In the genomic region with DNA sequence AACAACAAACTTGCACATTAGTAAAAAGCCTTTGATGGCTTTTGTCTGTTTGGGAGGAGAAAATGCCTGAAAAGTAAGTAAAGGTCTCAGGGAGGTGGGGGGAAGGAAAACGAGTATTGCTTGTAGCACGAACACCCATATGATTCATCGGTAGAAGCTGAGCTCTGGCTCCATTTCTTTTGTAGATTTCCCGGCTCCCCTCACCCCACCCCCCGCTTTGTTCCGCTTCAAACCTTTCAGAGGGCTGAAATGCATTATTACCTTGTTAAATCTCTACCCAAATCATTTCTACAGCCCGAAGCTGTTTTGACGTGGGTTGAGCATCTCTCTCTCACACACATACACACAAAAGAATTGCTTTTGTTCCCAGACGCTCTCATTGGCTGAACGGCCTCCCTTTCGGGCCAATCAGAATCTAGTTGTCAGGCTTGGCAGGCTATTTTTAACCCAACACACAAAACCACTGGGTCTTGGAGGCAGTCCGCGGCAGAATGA, we compare ENCODE assay signal across 8 mouse cellular contexts.
DNase-seq lines count a peak whose midpoint lies in the region; ATAC-seq and TF ChIP-seq lines count a peak whose summit lies in the region.

No protein-coding gene starts in this region.

- H3K9ac ChIP-seq in heart, embryonic 13.5 days, result peak overlapping the region; percentile 88
- peak overlapping the region; percentile 63 for H3K9ac ChIP-seq in kidney, postnatal 0 days (ENCODE audit: low read depth, low read length)
- H3K9ac ChIP-seq in liver, adult 2 months (ENCODE audit: low read depth, low read length), result peak overlapping the region; percentile 33; the same call in 1 of the 2 replicates

- no peaks in the 10 kb centered on the region for H3K27me3 ChIP-seq in C2C12 (ENCODE audit: control insufficient read depth, insufficient read depth, insufficient read length)
- no peaks in the 10 kb centered on the region for H3K27me3 ChIP-seq in heart, embryonic 13.5 days (replicated peaks)
- no peaks in the 10 kb centered on the region for H3K27me3 ChIP-seq in kidney, postnatal 0 days (ENCODE audit: insufficient read depth, low read length)
- H3K27me3 ChIP-seq in liver, adult 2 months (ENCODE audit: control insufficient read depth, insufficient read depth, low read length), result no peaks in the 10 kb centered on the region

- DNase-seq in fibroblast of lung, adult 2 months (ENCODE audit: low read depth), result peak; percentile 96
- DNase-seq in kidney, postnatal 0 days (ENCODE audit: low spot score), result peak; percentile 97
- peak; percentile 76 for DNase-seq in liver, adult 2 months (ENCODE audit: extremely low read depth, low read depth, low spot score)
- peak; percentile 92 to 93 for DNase-seq in spleen, postnatal 36 days (ENCODE audit: low spot score in 2 of 2)

- no peak overlapping the region for H3ac ChIP-seq in C2C12 (ENCODE audit: control insufficient read depth, insufficient read length, low read depth)

- ATAC-seq in heart, embryonic 13.5 days (ENCODE audit: extremely low read depth, insufficient number of reproducible peaks, low FRiP score, low TSS enrichment), result peak; percentile 84
- peak; percentile 92 for ATAC-seq in kidney, postnatal 0 days (replicated peaks; ENCODE audit: low FRiP score, low read depth)
- peak; percentile 86 for ATAC-seq in monocyte, adult 5-6 weeks (replicated peaks; ENCODE audit: insufficient number of reproducible peaks, low FRiP score, low TSS enrichment, poor library complexity, severe bottlenecking)

- peak overlapping the region; percentile 80 for H3K4me2 ChIP-seq in heart, embryonic 13.5 days
- peak overlapping the region; percentile 86 for H3K4me2 ChIP-seq in kidney, postnatal 0 days (ENCODE audit: low read length)

- H3K9me3 ChIP-seq in heart, embryonic 13.5 days, result no peaks in the 10 kb centered on the region
- H3K9me3 ChIP-seq in kidney, postnatal 0 days (replicated peaks; ENCODE audit: low read length), result no peaks in the 10 kb centered on the region

- H3K36me3 ChIP-seq in C2C12 (ENCODE audit: control insufficient read depth, insufficient read depth), result no peaks in the 10 kb centered on the region
- no peaks in the 10 kb centered on the region for H3K36me3 ChIP-seq in heart, embryonic 13.5 days
- H3K36me3 ChIP-seq in kidney, postnatal 0 days (ENCODE audit: insufficient read depth, low read length), result no peaks in the 10 kb centered on the region
- no peaks in the 10 kb centered on the region for H3K36me3 ChIP-seq in liver, adult 2 months (ENCODE audit: control insufficient read depth, insufficient read depth, low read length)

- H3K79me3 ChIP-seq in C2C12 (ENCODE audit: low read depth), result no peaks in the 10 kb centered on the region

- WGBS in heart, embryonic 13.5 days, result 1% methylated on average over 13 of the region's 13 CpGs
- 1% methylated on average over 13 of the region's 13 CpGs for WGBS in kidney, postnatal 0 days
- WGBS in liver, adult 2 months, result 2% methylated on average over 13 of the region's 13 CpGs

- TF ChIP-seq CTCF in C2C12 (IDR thresholded peaks at IDR 0.05; ENCODE audit: control insufficient read depth, insufficient read depth, insufficient read length), result no peak
- TF ChIP-seq CTCF in kidney, postnatal 0 days (IDR thresholded peaks at IDR 0.05; ENCODE audit: low read depth), result no peak
- TF ChIP-seq CTCF in liver, adult 2 months (IDR thresholded peaks at IDR 0.05; ENCODE audit: low read depth, low read length), result no peak

- TF ChIP-seq POLR2A in liver, adult 2 months (IDR thresholded peaks at IDR 0.05; ENCODE audit: extremely low read depth, insufficient read depth, low read length), result no peak

- H3K27ac ChIP-seq in brown adipose tissue, adult 24 weeks (replicated peaks; ENCODE audit: low read depth, low read length), result peak overlapping the region; percentile 98
- H3K27ac ChIP-seq in heart, embryonic 13.5 days (replicated peaks), result peak overlapping the region; percentile 98
- peak overlapping the region; percentile 96 for H3K27ac ChIP-seq in kidney, postnatal 0 days
- peak overlapping the region; percentile 60 for H3K27ac ChIP-seq in liver, adult 2 months (replicated peaks; ENCODE audit: insufficient read depth, low read depth, low read length)

- no peaks in the 10 kb centered on the region for H3K4me1 ChIP-seq in brown adipose tissue, adult 24 weeks (ENCODE audit: control insufficient read depth, insufficient read depth, insufficient read length, low read length)
- H3K4me1 ChIP-seq in heart, embryonic 13.5 days, result peaks cover 7% of the 10 kb centered on the region; the same call in 1 of the 2 replicates
- H3K4me1 ChIP-seq in kidney, postnatal 0 days (replicated peaks; ENCODE audit: insufficient read depth, low read length), result no peaks in the 10 kb centered on the region
- no peaks in the 10 kb centered on the region; the same call in 1 of the 2 replicates for H3K4me1 ChIP-seq in liver, adult 2 months (ENCODE audit: control insufficient read depth, insufficient read depth, low read length)

- H3K79me2 ChIP-seq in C2C12 (ENCODE audit: control insufficient read depth, insufficient read depth), result no peaks in the 10 kb centered on the region
- H3K79me2 ChIP-seq in liver, adult 2 months (ENCODE audit: control insufficient read depth, insufficient read depth, low read length), result no peaks in the 10 kb centered on the region

- H3K4me3 ChIP-seq in C2C12 (ENCODE audit: insufficient read depth, poor library complexity, severe bottlenecking), result peak overlapping the region; percentile 34
- H3K4me3 ChIP-seq in brown adipose tissue, adult 24 weeks (ENCODE audit: insufficient read depth, low read depth, low read length), result peak overlapping the region; percentile 75
- peak overlapping the region; percentile 63 for H3K4me3 ChIP-seq in heart, embryonic 13.5 days
- H3K4me3 ChIP-seq in kidney, postnatal 0 days (replicated peaks; ENCODE audit: low read depth, low read length), result peak overlapping the region; percentile 50
- peak overlapping the region; percentile 49 for H3K4me3 ChIP-seq in liver, adult 2 months (ENCODE audit: insufficient read depth, low read depth, low read length)

TF ChIP-seq in C2C12, 6 proteins besides CTCF, POLR2A, EP300 and RAD21:
- TF ChIP-seq MYOG (IDR thresholded peaks at IDR 0.05; ENCODE audit: control insufficient read depth, extremely low read depth, insufficient read length), result no peak
TF ChIP-seq in C2C12: peak in this region for 0.

Comparison
In these comparisons a context has a peak if more than half of its experiments do, and no peak if none do; other contexts are left out.
1. Peak in every context shown above with its lines: DNase-seq, ATAC-seq, H3K4me3 ChIP-seq and H3K27ac ChIP-seq.
2. H3K9ac ChIP-seq: peak in every context shown above with its lines; median percentile 88 in heart, embryonic 13.5 days; 63 in kidney, postnatal 0 days; 33 in liver, adult 2 months.